Mouse (Mus musculus) heart, adult 11 months (tissue): ENCODE data around the gene Agps.

ENCODE experiments used
- DNase-seq: peaks from one replicate; pipeline ENCODE4 v3.0.0; 2022

The Agps gene

DNA sequence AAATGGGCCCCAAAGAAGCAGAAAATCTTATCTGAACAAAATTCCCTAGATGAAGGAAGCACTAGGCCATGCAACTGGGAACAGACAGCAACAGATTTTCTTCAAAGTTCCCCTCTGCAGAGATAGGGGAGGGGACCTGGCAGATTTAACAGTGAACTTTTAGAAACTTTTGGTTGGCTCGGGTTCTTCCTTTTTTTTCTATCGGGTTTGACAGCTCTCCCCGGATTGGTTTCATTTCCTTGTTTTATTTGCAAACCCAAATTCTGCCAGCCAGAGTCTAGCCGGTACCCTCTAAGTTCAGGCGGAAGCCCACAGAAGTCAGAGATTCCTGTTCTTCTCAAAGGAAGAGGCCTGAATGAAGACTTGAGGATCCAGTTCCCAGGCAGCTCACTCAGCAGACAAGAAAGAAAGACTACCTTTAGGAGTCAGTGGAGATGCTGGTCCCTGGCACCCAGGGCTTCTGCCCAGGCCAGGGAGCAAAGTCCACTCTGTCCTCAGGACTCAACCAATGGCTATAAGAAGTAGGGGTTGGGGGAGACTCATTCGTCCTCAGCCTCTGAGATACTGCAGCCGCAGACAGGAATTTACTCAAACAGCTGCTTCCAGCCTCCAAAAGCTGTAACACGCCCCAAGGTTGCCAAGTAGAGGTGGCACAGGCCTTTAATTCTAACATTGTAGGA is 2.9 kb upstream of the Agps start:
- peak; percentile 95 for DNase-seq

DNA sequence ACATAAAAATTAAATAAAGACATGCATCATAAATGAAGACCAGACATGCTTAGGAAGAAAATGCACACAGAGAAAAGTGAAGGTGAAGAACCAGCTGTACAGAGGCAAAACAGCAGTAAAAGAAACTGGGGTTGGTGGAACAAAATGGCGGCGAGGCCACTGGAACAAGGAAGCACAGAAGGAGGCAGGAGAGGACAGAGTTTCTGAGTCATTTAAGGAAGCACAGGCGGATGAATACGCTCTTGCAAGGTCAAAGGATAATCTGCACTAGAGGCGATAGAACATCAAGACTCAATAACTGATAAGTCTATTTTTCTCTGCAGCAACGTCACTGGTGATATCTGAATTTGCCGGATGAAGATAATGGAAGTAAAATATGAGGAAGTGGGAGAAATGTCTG is 1.7 kb upstream of the Agps start:
- peak; percentile 79 for DNase-seq

DNA sequence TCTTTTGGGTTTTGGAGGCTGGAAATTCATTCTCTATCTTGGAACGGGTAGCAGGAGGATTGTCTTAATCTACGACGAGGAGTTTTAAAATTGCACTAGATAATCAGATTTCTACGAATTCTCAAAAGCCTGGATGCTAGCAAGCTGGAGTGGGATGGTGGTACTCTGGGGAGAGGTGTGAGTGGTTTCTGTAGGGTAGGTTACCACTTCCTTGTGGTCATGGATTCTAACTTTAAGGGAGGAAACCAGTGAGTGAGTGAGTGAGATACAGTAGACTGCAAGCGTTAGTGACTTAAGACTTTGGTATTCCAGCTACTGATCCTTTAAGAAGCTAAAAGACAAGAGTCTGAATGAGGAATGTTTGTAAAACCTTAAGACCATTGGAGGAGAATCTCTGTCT is 804 bp downstream of the Agps start:
- DNase-seq, result no peak

DNA sequence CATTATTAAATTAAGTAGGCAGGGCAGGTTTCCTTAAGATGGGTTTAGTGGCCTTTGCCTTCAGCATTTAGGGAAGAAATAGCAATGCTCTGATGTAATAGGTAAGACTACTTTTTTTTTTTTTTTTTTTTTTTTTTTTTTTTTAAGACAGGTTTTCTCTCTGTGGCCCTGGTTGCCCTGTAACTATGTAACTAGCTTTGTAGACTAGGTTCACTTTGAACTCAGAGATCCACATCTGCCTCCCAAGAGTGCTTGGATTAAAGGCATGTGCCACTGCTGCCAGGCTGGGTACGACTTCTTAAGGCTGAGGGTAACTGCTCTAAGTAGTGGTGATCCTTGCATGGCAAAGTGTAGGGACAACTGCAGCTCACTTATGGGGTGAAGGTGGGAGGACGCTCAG is 2.5 kb downstream of the Agps start:
- DNase-seq, result no peak

DNA sequence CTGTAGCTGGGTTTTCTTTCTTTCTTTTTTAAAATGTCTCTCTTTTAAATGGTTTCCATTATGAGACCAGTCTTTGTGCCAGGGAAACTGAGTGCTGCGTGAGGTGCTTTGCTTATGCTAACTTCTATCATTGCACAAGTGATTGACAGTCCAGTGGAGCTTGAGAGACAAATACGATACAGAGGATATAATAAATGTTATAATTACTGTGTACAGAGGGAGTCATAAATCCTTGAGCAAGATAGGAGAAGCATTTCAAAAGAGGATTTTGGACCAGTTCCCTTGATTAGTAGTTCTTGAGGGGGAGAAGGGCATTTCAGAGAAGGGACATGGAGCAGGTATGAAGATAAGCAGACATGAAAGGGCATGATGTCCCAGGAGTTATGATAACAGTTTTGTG is 10.3 kb downstream of the Agps start:
- no peak for DNase-seq

DNA sequence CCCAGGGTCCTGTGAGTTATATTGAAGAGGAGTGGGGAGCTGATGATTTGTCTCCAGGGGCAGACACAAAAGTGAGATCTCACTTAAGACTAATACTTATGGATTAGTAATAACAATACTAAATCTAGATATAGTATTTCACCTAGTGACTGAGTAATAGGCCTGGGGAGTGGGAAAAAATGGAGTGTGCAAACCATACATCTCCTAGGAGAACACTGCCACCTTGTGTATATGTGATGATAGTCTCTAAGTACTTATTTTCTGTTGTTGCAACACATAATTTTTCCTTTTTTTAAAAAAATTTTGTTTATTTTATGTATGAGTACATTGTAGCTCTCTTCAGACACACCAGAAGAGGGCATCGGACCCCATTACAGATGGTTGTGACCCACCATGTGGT is 15.7 kb downstream of the Agps start:
- no peak for DNase-seq

DNA sequence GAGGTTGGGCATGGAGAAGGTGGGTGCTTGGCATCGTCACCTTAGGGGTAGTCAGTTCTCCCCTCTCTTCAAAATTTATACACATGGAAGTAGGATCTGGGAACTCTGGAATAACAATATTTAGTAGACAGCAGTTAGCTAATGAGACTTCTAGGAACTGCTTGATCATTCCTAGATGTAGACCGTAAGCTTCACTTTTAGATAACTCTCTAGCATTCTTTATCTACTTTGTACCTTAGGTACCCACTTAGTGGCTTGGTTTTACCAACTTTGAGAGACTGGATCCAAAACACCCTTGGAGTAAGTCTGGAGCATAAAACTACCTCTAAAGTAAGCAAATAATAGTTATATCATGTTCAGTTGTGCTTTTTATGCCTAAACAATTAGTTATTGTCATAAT is 20.5 kb downstream of the Agps start:
- DNase-seq, result no peak

DNA sequence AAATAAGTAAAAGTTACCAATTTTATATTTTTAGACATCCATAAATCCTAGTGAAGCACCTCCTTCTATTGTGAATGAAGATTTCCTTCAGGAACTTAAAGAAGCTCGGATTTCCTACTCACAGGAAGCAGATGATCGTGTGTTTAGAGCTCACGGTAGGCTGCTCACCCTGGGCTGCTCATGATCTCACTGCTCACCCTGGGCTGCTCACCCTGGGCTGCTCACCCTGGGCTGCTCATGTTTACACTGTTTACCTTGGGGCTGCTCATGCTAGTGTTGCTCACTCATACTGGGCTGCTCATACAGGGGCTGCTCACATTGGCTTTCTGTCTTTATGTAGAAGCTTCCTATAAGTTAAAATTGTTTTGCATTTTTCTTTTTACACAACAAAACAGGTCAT is 22.2 kb downstream of the Agps start:
- no peak for DNase-seq

DNA sequence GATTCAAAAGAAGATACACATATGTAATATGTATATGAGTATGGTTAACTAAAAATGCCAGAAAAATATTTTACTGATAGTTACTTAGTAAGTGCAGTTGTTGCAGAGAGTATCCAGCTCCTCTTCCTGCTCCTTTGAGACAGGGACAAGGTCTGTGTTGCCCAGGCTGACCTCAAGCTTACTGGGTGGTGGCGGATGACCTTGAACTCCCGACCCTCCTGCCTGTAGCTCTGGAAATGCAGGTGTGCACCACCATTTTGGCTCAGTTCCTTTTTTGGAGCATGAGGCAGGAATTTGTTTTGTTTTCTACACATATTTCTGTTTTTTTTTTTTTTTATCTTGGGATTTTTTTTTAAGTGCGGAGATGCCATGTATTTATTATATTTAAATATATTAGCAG is 29.1 kb downstream of the Agps start:
- no peak for DNase-seq

DNA sequence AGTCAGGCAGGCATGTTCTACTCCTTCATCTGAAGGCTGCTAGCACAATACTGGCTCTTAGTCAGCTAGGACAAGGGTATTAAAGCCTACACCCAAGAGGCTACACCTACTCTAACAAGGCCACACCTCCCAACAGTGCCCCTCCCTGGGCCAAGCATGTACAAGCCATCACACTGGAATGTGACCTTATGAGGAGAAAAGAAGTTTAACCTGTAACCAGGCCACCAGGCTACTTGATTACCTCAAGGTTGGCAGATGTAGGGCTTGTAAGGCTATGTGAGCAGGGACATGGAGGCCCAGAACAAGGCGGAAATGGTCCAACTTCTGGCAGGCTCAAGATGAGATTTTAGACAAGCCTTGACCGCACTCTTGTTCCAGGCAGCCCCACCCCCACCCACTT is 37.6 kb downstream of the Agps start:
- no peak for DNase-seq

DNA sequence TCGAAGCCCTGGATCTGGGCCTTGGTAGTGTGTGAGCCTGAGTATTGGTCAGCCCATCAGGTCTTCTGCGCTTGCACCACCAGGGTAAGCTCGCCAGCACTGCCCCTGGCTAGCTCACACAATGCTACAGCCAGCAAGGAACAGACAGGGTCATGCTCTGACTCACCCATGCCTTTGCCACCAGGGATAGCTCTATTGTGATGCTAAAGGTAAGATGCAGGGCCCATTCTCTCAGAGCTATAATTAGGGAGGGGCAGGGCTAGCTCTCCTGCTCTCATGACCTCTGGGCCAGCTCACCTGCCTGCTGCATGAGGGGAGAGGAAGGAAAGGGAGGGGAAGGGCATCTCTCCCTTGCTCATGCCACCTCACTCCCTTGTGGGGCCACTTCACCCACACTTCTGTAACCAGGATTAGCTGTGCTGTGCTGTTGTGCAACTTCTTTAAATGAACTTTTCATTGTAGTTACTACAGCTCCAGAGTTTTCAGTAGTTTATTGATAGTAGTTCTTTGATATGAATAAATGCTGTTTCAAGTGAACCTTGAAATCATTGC is 42.1 kb downstream of the Agps start:
- no peak for DNase-seq

DNA sequence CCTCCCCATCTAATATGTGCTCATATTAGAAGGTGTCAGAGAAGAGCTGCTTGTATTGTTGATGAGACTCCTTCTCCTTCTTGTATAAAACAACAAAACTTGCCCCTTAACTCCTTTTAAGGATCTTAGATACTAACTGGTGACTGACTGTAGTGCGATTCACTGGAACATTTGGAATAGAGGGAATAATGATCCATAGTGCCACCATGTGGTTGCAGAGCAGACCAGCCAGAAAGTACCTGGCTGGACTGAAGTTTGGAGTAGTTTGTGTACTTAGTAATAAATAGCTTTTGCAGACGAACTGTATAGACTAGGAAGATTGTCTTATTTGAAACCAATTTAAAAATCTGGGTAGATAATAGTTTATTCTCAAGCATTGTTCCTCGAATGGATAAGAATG is 47.8 kb downstream of the Agps start:
- DNase-seq, result no peak

DNA sequence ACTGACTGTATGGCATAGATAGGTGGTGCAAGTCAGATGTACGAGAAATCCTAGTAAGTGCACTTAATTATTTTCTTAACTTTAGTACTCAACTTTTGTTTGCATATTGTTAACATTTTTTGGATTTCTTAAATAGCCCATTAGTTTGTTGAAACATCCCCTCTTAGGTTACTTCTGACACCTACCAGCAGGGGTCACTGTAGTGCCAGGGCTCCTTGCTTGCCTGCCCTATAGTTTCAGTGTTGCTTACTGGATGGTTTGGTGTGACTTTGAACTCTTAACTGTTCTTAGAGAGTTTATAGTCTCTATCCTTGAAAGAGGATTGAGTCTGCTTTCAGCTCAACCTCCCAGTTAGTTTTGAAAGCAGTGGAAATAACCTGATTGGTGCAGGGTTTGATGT is 51.6 kb downstream of the Agps start:
- DNase-seq, result peak; percentile 90

DNA sequence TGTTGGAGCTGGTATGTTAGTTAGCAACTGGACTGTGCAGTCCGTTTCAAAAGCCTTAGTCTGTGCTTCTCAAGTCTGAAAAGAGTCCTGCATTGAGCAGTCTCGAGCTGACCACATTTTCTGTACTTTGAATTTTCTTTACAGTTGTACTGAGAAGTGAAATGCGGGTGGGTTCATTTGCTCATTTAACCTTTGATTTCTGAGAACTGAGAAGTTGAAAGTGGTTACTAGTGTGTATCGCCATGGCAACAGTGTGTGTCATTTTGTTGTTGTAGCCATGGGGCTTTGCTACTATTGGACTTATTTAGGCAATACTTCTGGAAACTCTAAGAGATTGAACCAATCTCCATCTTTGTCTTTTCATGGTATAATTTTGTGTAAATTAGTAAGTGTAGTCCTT is 60.0 kb downstream of the Agps start:
- no peak for DNase-seq

DNA sequence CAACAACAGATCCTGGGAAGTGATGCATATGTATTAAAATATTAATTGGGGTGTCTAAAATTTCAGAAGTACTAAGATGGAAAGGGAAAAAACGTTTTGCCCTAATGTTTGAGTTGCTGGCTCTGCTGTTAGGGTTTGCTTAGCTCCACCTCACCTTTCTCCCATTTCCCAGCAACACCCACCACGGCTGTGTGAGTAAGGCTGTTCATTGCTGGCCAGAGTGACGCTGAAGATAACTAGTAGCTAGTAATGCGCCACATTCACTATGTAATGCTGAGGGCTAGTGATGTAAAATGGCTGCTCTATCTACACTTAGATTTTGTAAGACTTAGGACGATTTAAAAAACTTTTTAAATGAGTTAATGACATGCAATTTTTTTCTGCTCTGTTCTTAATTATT is 63.7 kb downstream of the Agps start:
- no peak for DNase-seq

DNA sequence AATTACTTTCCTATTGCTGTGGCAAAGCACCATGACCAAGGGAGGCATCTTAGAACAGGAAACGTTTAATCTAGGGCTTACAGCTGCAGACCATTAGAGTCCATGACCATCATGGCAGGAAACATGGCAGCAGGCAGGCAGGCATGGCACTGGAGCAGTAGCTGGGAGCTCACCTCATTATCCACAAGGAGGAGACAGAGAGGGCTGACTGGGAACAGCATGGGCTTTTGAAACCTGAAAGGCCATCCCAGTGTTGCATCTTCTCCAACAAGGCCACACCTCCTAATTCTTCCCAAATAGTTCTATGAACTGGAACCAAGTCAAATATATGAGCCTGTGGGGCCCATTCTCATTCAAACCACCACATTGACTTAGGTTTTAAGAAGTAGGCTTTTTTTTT is 68.3 kb downstream of the Agps start:
- DNase-seq, result no peak

DNA sequence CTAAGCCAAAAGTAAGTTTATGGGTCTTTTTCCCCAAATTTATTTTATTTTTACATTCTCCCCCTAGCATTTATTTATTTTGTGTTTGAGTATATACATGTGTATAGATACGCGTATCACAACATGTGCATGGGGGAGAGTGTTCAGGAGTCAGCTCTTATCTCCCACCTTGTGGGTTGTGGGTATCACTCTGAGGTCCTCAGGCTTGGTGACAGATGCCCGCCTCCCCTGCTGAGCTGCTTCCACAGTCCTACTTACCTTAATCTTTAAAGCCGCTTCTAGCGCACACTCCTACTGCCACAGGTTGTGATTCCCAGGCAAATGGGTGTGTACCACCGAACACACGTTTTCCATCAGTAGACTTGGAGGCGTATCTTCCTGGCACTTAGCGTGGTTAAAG is 69.9 kb downstream of the Agps start:
- DNase-seq, result no peak

DNA sequence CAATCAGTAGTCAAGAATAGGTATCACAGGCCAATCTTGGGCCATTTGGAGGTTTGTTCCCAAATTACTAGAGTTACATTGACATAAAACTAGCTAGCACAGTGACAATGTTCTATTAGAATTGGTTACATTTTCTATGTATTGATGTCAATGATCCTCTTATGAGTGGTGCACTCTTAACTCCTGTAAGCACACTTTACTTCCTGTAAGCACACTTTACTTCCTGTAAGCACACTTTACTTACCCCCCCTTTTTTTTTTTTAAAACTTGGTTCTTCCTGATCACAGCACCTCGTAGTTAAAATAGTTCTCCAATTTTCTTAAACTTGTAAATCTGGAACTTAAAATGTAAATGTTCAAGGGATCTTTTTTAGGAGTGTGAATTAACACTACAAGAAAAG is 75.2 kb downstream of the Agps start:
- no peak for DNase-seq

DNA sequence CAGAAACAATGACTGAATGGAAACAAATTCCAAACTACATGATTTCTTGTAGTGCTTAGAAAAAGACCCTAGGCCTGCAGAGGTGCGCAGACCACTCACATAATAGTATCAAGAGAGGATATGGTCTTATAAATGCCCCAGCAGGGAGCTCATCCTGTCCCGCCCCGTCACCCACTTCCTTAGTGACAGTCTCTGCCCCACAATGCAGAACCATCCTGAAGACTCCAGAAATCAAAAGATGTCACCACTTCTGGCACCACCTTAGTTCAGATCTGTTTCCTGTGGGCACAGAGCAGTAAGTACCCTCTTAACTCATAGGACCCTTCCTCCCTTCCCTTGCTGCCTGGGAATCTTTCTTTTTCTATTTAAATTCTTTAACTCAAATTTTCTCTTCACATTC is 83.1 kb downstream of the Agps start:
- no peak for DNase-seq

DNA sequence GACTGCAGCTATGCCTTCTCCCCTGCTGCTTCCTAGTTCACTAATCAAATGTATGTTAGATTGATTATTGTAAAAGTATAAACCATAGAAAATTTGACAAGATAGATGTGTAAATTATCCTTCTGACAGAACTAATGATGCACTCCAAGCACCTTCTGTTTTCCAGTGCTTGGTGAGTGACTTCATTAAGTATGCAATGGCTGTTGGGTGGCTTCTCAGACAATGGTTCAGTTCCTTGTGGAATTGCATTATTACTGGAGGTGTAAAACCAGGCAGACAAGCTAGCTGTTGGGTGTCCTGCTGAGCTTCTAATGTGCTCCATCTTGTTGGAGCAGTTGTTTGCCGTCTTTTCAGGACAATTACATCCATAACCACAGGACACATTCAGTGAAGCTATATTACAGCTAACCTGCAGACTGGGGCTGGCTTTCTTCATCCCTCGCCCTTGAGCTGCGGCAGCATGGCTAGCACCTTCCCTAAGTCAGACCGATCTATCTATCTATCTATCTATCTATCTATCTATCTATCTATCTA is 91.9 kb downstream of the Agps start:
- DNase-seq, result no peak

DNA sequence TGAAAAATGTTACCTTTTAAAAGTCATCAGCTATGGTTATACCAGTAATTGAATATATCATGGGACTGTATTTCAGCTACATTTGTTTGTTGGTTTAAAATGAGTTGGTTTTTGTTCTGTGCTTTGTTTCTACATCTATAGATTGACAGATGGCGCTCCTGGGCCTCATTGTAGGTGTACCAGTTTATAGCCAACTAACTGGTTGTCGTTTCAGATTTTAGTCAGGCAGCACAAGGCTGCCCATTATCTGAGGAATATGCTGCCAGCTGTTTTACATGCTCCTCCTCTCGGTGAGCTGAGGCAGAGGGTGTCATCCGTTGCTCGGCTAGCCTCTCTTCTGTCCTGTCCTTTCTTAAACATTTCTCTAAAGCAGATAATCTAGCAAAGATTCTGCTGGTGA is 94.1 kb downstream of the Agps start:
- DNase-seq, result peak; percentile 13

DNA sequence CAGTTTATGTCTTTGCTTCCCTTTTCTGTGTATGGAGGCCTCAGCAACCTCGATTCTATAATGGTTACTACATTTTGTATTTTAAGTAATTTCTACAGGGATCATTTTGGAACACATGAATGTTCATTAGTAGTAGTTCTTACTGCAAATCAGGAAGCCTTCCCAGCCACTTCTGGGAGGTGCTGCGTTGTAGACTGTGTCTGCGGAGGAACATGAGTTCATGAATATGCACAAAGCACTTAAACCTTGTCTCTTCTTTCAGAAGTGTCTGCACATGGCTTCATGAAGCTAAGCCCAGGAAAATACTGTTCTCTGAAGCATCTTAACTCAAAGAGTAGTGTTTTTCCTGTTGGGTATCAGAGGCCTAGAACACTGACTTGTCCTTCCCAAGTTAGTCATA is 96.0 kb downstream of the Agps start:
- DNase-seq, result peak; percentile 56

DNA sequence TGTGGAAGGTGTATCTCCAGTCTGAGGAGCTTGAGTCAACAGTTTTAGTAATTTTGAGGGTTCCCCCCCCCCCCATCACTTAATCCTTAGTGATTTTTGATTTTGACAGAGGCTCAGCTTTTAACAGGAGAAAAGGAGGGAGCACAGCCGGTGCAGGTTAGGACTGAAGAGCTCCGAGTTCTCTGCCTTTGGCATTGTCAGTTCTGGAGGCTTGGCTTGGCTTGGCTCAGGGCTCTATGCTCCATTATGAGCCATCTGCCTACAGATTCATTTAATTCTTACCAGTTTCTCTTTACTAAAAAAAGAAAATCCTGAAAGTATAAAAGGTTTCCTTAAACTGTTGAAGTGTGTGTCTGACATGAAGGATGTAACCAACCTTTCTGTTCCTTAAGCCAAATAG is 97.2 kb downstream of the Agps start:
- DNase-seq, result peak; percentile 43

DNA sequence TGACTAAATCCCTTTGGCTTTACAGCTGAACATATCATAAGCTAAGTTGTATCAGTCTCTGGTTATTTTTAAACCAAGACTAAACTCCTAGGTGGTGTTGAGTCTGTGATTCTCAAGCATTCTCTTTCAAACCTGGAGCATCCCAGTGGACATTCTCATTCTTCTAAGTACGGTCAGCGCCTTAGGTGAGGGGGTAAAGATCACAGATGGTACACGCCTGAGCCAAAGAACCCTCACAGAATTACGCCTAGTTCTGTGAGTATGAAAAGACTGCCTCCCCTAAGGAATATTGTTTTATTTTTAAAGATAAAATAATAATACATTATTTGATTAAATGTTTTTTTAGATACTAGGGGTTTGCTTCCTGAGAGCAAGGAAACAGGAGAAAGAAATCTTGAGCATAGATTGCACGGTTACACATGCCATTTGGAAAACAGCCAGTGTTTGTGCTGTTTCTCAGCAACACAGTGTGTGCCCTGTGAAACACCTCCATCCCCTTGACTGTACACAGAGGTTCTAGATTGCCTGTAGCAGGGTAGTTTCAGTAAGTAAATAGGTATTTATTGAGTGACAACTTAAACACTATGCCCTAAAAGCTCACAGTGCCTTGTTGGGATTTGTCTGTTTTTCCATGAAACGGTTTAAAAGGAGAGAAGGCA is 97.9 kb downstream of the Agps start:
- DNase-seq, result peak; percentile 66

DNA sequence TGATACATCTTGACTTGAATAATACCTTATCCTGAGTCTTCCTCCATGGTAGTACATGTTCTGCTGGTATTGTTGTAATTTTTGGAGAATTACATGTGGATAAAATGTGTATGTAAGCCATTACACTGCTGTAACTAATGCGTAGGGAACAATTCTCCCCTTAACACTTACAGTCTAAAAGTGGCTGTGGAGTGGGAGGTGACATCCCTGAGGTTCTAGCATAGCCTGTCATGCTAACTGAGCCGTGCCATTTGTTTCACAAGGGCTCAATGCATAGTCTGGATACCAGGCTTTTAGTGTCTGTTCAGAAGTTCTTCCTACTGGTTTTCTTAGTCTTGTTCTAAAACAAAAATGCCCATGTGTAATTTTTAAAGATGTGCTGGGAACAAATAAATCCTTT is 99.0 kb downstream of the Agps start:
- DNase-seq, result no peak
